Mouse (Mus musculus): ENCODE measurements around the gene Arhgap18. TPM values are rescaled to one million over a fixed set of nuclear protein-coding genes. Genes with fewer than 3 reads are reported as not detected.

Arhgap18 gene
- polyA plus RNA-seq (2012; rRNA removed) = 4.2 TPM in 2 replicates

DNA sequence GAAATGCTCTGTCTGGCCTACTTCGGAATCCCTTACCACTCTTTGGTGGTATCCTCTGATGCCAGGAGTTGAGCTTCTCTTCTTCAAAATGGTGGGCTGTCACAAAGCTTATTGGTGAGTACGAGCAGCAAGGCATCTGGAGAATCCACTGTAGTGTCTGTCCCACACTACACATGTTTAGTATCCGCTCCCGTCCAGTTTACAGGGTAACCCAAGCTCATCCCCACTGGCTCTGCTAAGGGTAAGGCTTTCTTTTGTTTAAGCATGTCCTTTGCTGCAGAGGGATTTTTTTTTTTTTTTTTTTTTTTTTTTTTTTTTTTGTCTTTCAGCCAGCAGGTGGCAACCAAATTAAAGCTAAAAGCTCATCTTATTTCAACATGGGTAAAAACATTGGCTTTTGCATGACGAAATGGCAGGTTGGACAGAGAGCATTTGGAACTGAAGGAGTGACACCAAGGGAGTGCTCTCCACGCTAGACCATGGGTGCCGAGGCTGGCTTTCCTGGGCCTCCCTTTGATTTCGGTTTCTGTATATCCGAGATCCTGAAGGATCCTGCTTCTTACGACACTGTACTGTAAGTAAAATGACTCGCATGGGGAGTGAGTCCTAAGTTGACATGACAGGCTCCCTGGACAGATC is at the start of gene Arhgap18:
TSS of gene Arhgap18 (plus strand) at position 493 of the 639 bp plus-strand sequence.

